Mouse (Mus musculus) lung, adult 2 months (tissue): ENCODE measurements around the gene Lonp2.

Experiments used
- CTCF ChIP-seq: fragments of 200-500 bp; IDR thresholded peaks from 2 replicates; pipeline ENCODE4 v1.5.1; 2011; ENCODE audit warnings: mild to moderate bottlenecking, low read length, control low read depth; ENCODE audit not compliant: insufficient read depth
- POLR2A ChIP-seq: fragments of 200-500 bp; IDR thresholded peaks from 2 replicates; pipeline ENCODE4 v1.6.1; 2011; ENCODE audit warnings: low read depth, mild to moderate bottlenecking, control low read depth, low read length, borderline replicate concordance; ENCODE audit errors: extremely low read depth

GRCm38 (mm10) chr8:86600311-86600710 lies 23.5 kb upstream of the Lonp2 start:
- TF ChIP-seq POLR2A, result no peak
- TF ChIP-seq CTCF, result no peak
